Mouse (Mus musculus) ES-E14 (cell line): Measurements from ENCODE around the gene Pcgf1.

Source experiments
- HCFC1 ChIP-seq: IDR thresholded peaks from 2 replicates; pipeline ENCODE4 v1.6.1; 2012; ENCODE audit warnings: low read length, inconsistent platforms, borderline replicate concordance; ENCODE audit not compliant: insufficient read depth
- MAFK ChIP-seq: IDR thresholded peaks from 2 replicates; pipeline ENCODE4 v1.6.1; 2014; ENCODE audit warnings: mild to moderate bottlenecking, low read depth, low read length, inconsistent platforms; ENCODE audit not compliant: insufficient read depth
- ZC3H11A ChIP-seq: IDR thresholded peaks from 2 replicates; pipeline ENCODE4 v1.6.1; 2012; ENCODE audit warnings: low read depth, mild to moderate bottlenecking, inconsistent platforms, low read length, borderline replicate concordance
- ZNF384 ChIP-seq: IDR thresholded peaks from 2 replicates; pipeline ENCODE4 v1.6.1; 2012; ENCODE audit warnings: low read depth, low read length, inconsistent platforms

- TF ChIP-seq ZC3H11A (no peak), HCFC1 (no peak), MAFK (no peak), ZNF384 (0 out of 2 replicates have a peak, but pooled peaks have one; percentile 32)
Observed at GRCm38 (mm10) chr6:83068221-83068620, 9.4 kb upstream of the Pcgf1 start.
